Mouse (Mus musculus) CH12.LX (cell line): ENCODE measurements around the gene 1600012H06Rik. TPM values are rescaled to one million over a fixed set of nuclear protein-coding genes. Genes with fewer than 3 reads are reported as not detected.

Experiments used
- DNase-seq: peaks from one replicate; pipeline ENCODE4 v3.0.0-alpha.2; 2013; ENCODE audit errors: extremely low read depth
- H3K27ac ChIP-seq: 2 replicates; pipeline ENCODE4 v1.5.1; 2012; ENCODE audit warnings: low read depth, mild to moderate bottlenecking, control low read depth, moderate library complexity; ENCODE audit not compliant: insufficient read depth
- H3K27me3 ChIP-seq: replicated peaks from 2 replicates; pipeline ENCODE3; 2012; ENCODE audit warnings: inconsistent platforms
- H3K36me3 ChIP-seq, 2 experiments: replicated peaks in 1 of 2; 2 replicates each; pipeline versions ENCODE3 to v1.6.1; 2012; ENCODE audit warnings: inconsistent platforms in 1 of 2, low read length in 1 of 2, mild to moderate bottlenecking in 1 of 2, mixed read lengths in 1 of 2, moderate library complexity in 1 of 2; ENCODE audit not compliant: control insufficient read depth in 1 of 2, insufficient read depth in 1 of 2
- H3K4me1 ChIP-seq, 2 experiments: 2 replicates each; pipeline ENCODE4 v1.6.1; 2012; ENCODE audit warnings: inconsistent platforms in 1 of 2, moderate library complexity in 1 of 2; ENCODE audit not compliant: insufficient read depth in 2 of 2, control insufficient read depth in 1 of 2
- H3K4me2 ChIP-seq: 2 replicates; pipeline ENCODE4 v1.6.1; 2012; ENCODE audit warnings: low read depth, mild to moderate bottlenecking, control low read depth; ENCODE audit not compliant: poor library complexity, insufficient read depth, severe bottlenecking
- H3K4me3 ChIP-seq, 3 experiments: fragments of 150-350 bp in 1 of 3; sonication (generic) in 1 of 3; replicated peaks in 1 of 3; 2 replicates each; pipeline versions ENCODE3 to v1.5.1; 2011 to 2012; ENCODE audit warnings: low read depth in 2 of 3, low read length in 2 of 3, mild to moderate bottlenecking in 2 of 3, moderate library complexity in 2 of 3, control low read depth in 1 of 3, improper control_type of control experiment in 1 of 3, inconsistent platforms in 1 of 3, mixed read lengths in 1 of 3; ENCODE audit not compliant: poor library complexity in 1 of 3
- H3K79me2 ChIP-seq: replicated peaks from 2 replicates; pipeline ENCODE4 v1.6.1; 2012; ENCODE audit warnings: mild to moderate bottlenecking, moderate library complexity; ENCODE audit not compliant: control insufficient read depth, poor library complexity, insufficient read depth, severe bottlenecking; ENCODE audit errors: extremely low read depth
- H3K9ac ChIP-seq: 2 replicates; pipeline ENCODE4 v1.6.1; 2012; ENCODE audit warnings: low read depth, mild to moderate bottlenecking, control low read depth, moderate library complexity; ENCODE audit not compliant: insufficient read depth
- H3K9me3 ChIP-seq: replicated peaks from 2 replicates; pipeline ENCODE3; 2012; ENCODE audit warnings: low read length, inconsistent platforms, mixed read lengths
- CHD2 ChIP-seq: IDR thresholded peaks from 2 replicates; pipeline ENCODE4 v1.6.1; 2011; ENCODE audit warnings: low read length, improper control_type of control experiment
- E2F4 ChIP-seq: IDR thresholded peaks from 2 replicates; pipeline ENCODE4 v1.6.1; 2011; ENCODE audit warnings: low read depth, low read length, improper control_type of control experiment; ENCODE audit not compliant: insufficient replicate concordance
- ELF1 ChIP-seq: IDR thresholded peaks from 2 replicates; pipeline ENCODE4 v1.6.1; 2014; ENCODE audit warnings: low read depth, mild to moderate bottlenecking, inconsistent platforms, low read length, improper control_type of control experiment
- EP300 ChIP-seq: IDR thresholded peaks from 2 replicates; pipeline ENCODE4 v1.6.1; 2011; ENCODE audit warnings: low read length, improper control_type of control experiment
- GABPA ChIP-seq: IDR thresholded peaks from 2 replicates; pipeline ENCODE4 v1.6.1; 2012; ENCODE audit warnings: low read depth, low read length, improper control_type of control experiment, inconsistent platforms; ENCODE audit not compliant: insufficient replicate concordance
- HCFC1 ChIP-seq: IDR thresholded peaks from 2 replicates; pipeline ENCODE4 v1.6.1; 2012; ENCODE audit warnings: low read depth, mild to moderate bottlenecking, inconsistent platforms, low read length, improper control_type of control experiment
- IRF4 ChIP-seq: IDR thresholded peaks from 2 replicates; pipeline ENCODE4 v1.6.1; 2014; ENCODE audit warnings: low read depth, mild to moderate bottlenecking, inconsistent platforms, low read length, improper control_type of control experiment
- JUND ChIP-seq: conservative IDR thresholded peaks from 2 replicates; pipeline ENCODE4 v1.6.1; 2011; ENCODE audit warnings: low read depth, low read length, improper control_type of control experiment
- MAFK ChIP-seq: IDR thresholded peaks from 2 replicates; pipeline ENCODE4 v1.6.1; 2011; ENCODE audit warnings: low read length, improper control_type of control experiment; ENCODE audit not compliant: insufficient replicate concordance
- NELFE ChIP-seq: IDR thresholded peaks from 2 replicates; pipeline ENCODE4 v1.6.1; 2011; ENCODE audit warnings: low read depth, low read length, improper control_type of control experiment
- NRF1 ChIP-seq: IDR thresholded peaks from 2 replicates; pipeline ENCODE4 v1.6.1; 2014; ENCODE audit warnings: low read depth, mild to moderate bottlenecking, inconsistent platforms, low read length, improper control_type of control experiment, moderate library complexity
- POLR2AphosphoS2 ChIP-seq: IDR thresholded peaks from 2 replicates; pipeline ENCODE4 v1.6.1; 2011; ENCODE audit warnings: low read depth, low read length, improper control_type of control experiment
- RAD21 ChIP-seq: IDR thresholded peaks from 2 replicates; pipeline ENCODE4 v1.6.1; 2011; ENCODE audit warnings: low read depth, mild to moderate bottlenecking, low read length, improper control_type of control experiment, moderate library complexity
- SIN3A ChIP-seq: IDR thresholded peaks from 2 replicates; pipeline ENCODE4 v1.6.1; 2012; ENCODE audit warnings: low read length, improper control_type of control experiment, inconsistent platforms
- ZKSCAN1 ChIP-seq: IDR thresholded peaks from 2 replicates; pipeline ENCODE4 v1.6.1; 2012; ENCODE audit warnings: low read depth, inconsistent platforms, low read length, improper control_type of control experiment, borderline replicate concordance
- dilution Hi-C: fragments of 300-500 bp; cut with MboI; formaldehyde crosslinking; loops from 2 replicates; pipeline ENCODE4 v1.14.3; 2020; ENCODE audit warnings: low sequenced_read_pairs; ENCODE audit not compliant: extremely low pct_unique_long_range_greater_than_20kb, extremely low pct_ligation_motif_present
- in situ Hi-C: fragments of 300-500 bp; cut with MboI; formaldehyde crosslinking; loops from 3 replicates; pipeline ENCODE4 v1.14.3; 2019; ENCODE audit warnings: low sequenced_read_pairs, low pct_ligation_motif_present, low pct_unique_long_range_greater_than_20kb, mixed read lengths
- polyA plus RNA-seq: library from polyadenylated mRNA; unstranded; fragments of >175 nt; gene quantifications from 2 replicates; pipeline ENCODE4 v1.2.1, GENCODE M21; 2012; ENCODE audit warnings: low read depth; ENCODE audit not compliant: insufficient read length
- total RNA-seq, 2 experiments: library from RNA; depleted of rRNA; stranded (reverse); fragments of 300-350 nt in 1 of 2; fragments of >200 nt in 1 of 2; gene quantifications; 2 replicates each; pipeline ENCODE4 v1.2.3; 2012 to 2014

Gene 1600012H06Rik
- total and polyA plus RNA-seq, 3 experiments = 5.4 to 12.4 (median 10.6) TPM

- Histone ChIP-seq H3K27ac (peak overlapping the region; percentile 29; the same call in 1 of the 2 replicates), H3K4me3 (peak overlapping the region; percentile 69 to 79 (median 79)), H3K79me2 (peaks cover 19% of the 10 kb centered on the region), H3K36me3 (peaks cover 30 to 50% of the 10 kb centered on the region in 2 experiments), H3K9ac (peak overlapping the region; percentile 65), H3K9me3 (no peaks in the 10 kb centered on the region), H3K4me2 (peak overlapping the region; percentile 63), H3K27me3 (no peaks in the 10 kb centered on the region), H3K4me1 (peaks cover 4 to 28% of the 10 kb centered on the region in 2 experiments)
- in situ Hi-C loops = no loop called here
- no peak for DNase-seq
- TF ChIP-seq IRF4 (no peak), GABPA (no peak), JUND (no peak), RAD21 (no peak), NRF1 (no peak), POLR2AphosphoS2 (peak; percentile 33; the same call in 1 of the 2 replicates), ELF1 (no peak), CHD2 (0 out of 2 replicates have a peak, but pooled peaks have one; percentile 24)
- dilution Hi-C loops = no loop called here
Observed at GRCm38 (mm10) chr17:14943729-14944059, 710 bp downstream of the 1600012H06Rik start.

GRCm38 (mm10) chr17:14944551-14944950, 1.6 kb downstream of the 1600012H06Rik start:
- H3K9ac ChIP-seq = no peak overlapping the region
- H3K4me3 ChIP-seq = no peak overlapping the region
- no peaks in the 10 kb centered on the region for H3K9me3 ChIP-seq
- in situ Hi-C loops = no loop called here
- peaks cover 37 to 59% of the 10 kb centered on the region in 2 experiments for H3K36me3 ChIP-seq
- no peak for DNase-seq
- no peak overlapping the region for H3K27ac ChIP-seq
- H3K4me1 ChIP-seq = peaks cover 4 to 28% of the 10 kb centered on the region in 2 experiments
- peak overlapping the region; percentile 24; the same call in 1 of the 2 replicates for H3K4me2 ChIP-seq
- peaks cover 24% of the 10 kb centered on the region for H3K79me2 ChIP-seq
- no peaks in the 10 kb centered on the region for H3K27me3 ChIP-seq
- TF ChIP-seq E2F4 (no peak), MAFK (no peak), JUND (no peak), POLR2AphosphoS2 (no peak), EP300 (no peak), HCFC1 (no peak), ZKSCAN1 (no peak), NELFE (no peak), NRF1 (no peak), SIN3A (no peak), RAD21 (no peak)
- dilution Hi-C loops = no loop called here
